Comparison of ENCODE assay signal across 13 mouse cellular contexts in the genomic region with DNA sequence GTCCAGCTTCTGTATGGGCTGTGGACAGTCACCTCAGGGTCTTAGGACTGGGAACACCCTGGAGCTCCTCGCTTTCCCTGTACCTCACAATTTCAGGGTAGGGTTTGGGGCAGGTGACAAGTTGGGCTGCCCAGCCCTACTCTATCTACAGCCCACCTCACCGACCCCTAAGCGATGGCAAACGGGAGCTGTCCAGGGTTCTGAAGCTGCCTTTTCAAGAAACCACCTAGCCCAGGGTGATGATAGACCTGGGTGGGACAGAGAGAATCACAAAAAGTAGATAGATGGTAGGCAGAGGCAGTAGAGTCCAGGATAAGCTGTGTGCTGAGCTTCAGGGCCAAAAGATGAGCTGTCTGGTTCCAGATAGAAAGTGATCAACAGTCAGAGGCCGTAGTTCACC.
A peak's percentile ranks its signal among the peaks of the same experiment; 100 is the strongest.
DNase-seq lines count a peak whose midpoint lies in the region; ATAC-seq and TF ChIP-seq lines count a peak whose summit lies in the region.
"Had no signal": no experiment of that assay in that cellular context is flagged by ENCODE, and none has a peak within 500 bp of the region (broad histone marks: within the 10 kb centered on the region; RNA-seq: fewer than 3 reads in every experiment).

No protein-coding gene starts in this region.

- TF ChIP-seq CTCF in lung, embryonic 14.5 days (IDR thresholded peaks at IDR 0.05; ENCODE audit: low read depth) = no peak

- no peak overlapping the region for H3K27ac ChIP-seq in forebrain, embryonic 10.5 days
- H3K27ac ChIP-seq in forebrain, embryonic 14.5 days (ENCODE audit: low read depth, low read length) = no peak overlapping the region
- no peak overlapping the region for H3K27ac ChIP-seq in lung, embryonic 14.5 days (ENCODE audit: low read depth)
- no peak overlapping the region for H3K27ac ChIP-seq in embryonic facial prominence, embryonic 10.5 days (replicated peaks)
- no peak overlapping the region for H3K27ac ChIP-seq in neural tube, embryonic 11.5 days (ENCODE audit: low read depth, low read length)
- H3K27ac ChIP-seq: heart, embryonic 15.5 days; liver, embryonic 14.5 days had no signal

- H3K4me2 ChIP-seq in forebrain, embryonic 14.5 days (ENCODE audit: low read length) = no peak overlapping the region
- no peak overlapping the region for H3K4me2 ChIP-seq in lung, embryonic 14.5 days
- H3K4me2 ChIP-seq in neural tube, embryonic 11.5 days (ENCODE audit: low read depth) = no peak overlapping the region
- H3K4me2 ChIP-seq: heart, embryonic 15.5 days had no signal

- H3K9ac ChIP-seq in forebrain, embryonic 14.5 days (ENCODE audit: low read length) = no peak overlapping the region
- no peak overlapping the region for H3K9ac ChIP-seq in lung, embryonic 14.5 days
- no peak overlapping the region for H3K9ac ChIP-seq in neural tube, embryonic 11.5 days (ENCODE audit: low read length)
- H3K9ac ChIP-seq: heart, embryonic 15.5 days; liver, embryonic 14.5 days had no signal

- DNase-seq in forebrain, embryonic 10.5 days (ENCODE audit: extremely low spot score, low spot score) = peak; percentile 35
- DNase-seq in forebrain, embryonic 14.5 days (ENCODE audit: low spot score) = no peak
- peak; percentile 29 for DNase-seq in lung, embryonic 14.5 days
- DNase-seq in lung, postnatal 14 days = no peak
- peak; percentile 62 for DNase-seq in embryonic facial prominence, embryonic 10.5 days (ENCODE audit: low spot score)
- peak; percentile 25 for DNase-seq in neural tube, embryonic 11.5 days (ENCODE audit: low spot score)
- DNase-seq in right cerebral cortex, postnatal 25 days = no peak
- DNase-seq: cerebellum, adult 11 months; lung, postnatal 36 days had no signal

- H3K27me3 ChIP-seq in forebrain, embryonic 10.5 days (ENCODE audit: poor library complexity, severe bottlenecking) = no peaks in the 10 kb centered on the region
- no peaks in the 10 kb centered on the region for H3K27me3 ChIP-seq in forebrain, embryonic 14.5 days (replicated peaks; ENCODE audit: control insufficient read depth, insufficient read depth, low read length)
- H3K27me3 ChIP-seq in lung, embryonic 14.5 days (ENCODE audit: insufficient read depth, low read length) = no peaks in the 10 kb centered on the region
- no peaks in the 10 kb centered on the region for H3K27me3 ChIP-seq in embryonic facial prominence, embryonic 10.5 days (replicated peaks; ENCODE audit: low read depth, poor library complexity, severe bottlenecking)
- no peaks in the 10 kb centered on the region for H3K27me3 ChIP-seq in neural tube, embryonic 11.5 days (ENCODE audit: control insufficient read depth, insufficient read depth, low read length)
- H3K27me3 ChIP-seq: heart, embryonic 15.5 days had no signal

- H3K9me3 ChIP-seq in forebrain, embryonic 10.5 days = no peaks in the 10 kb centered on the region
- no peaks in the 10 kb centered on the region for H3K9me3 ChIP-seq in forebrain, embryonic 14.5 days (replicated peaks; ENCODE audit: control insufficient read depth, low read length)
- no peaks in the 10 kb centered on the region for H3K9me3 ChIP-seq in lung, embryonic 14.5 days (ENCODE audit: low read depth, low read length)
- H3K9me3 ChIP-seq in embryonic facial prominence, embryonic 10.5 days = no peaks in the 10 kb centered on the region
- no peaks in the 10 kb centered on the region for H3K9me3 ChIP-seq in neural tube, embryonic 11.5 days (ENCODE audit: control insufficient read depth, low read length)
- H3K9me3 ChIP-seq: heart, embryonic 15.5 days had no signal

- no peaks in the 10 kb centered on the region for H3K36me3 ChIP-seq in forebrain, embryonic 10.5 days (replicated peaks)
- no peaks in the 10 kb centered on the region for H3K36me3 ChIP-seq in forebrain, embryonic 14.5 days (ENCODE audit: control insufficient read depth, insufficient read depth, low read length)
- H3K36me3 ChIP-seq in lung, embryonic 14.5 days (ENCODE audit: insufficient read depth) = no peaks in the 10 kb centered on the region
- H3K36me3 ChIP-seq in embryonic facial prominence, embryonic 10.5 days (replicated peaks) = no peaks in the 10 kb centered on the region
- no peaks in the 10 kb centered on the region for H3K36me3 ChIP-seq in neural tube, embryonic 11.5 days (ENCODE audit: control insufficient read depth, insufficient read depth, low read length)
- H3K36me3 ChIP-seq: heart, embryonic 15.5 days had no signal

- no peaks in the 10 kb centered on the region for H3K4me1 ChIP-seq in forebrain, embryonic 10.5 days
- no peaks in the 10 kb centered on the region for H3K4me1 ChIP-seq in forebrain, embryonic 14.5 days (ENCODE audit: control insufficient read depth, insufficient read depth, low read length)
- no peaks in the 10 kb centered on the region for H3K4me1 ChIP-seq in lung, embryonic 14.5 days (ENCODE audit: insufficient read depth)
- H3K4me1 ChIP-seq in embryonic facial prominence, embryonic 10.5 days = no peaks in the 10 kb centered on the region
- no peaks in the 10 kb centered on the region for H3K4me1 ChIP-seq in neural tube, embryonic 11.5 days (ENCODE audit: control insufficient read depth, insufficient read depth, low read length)
- H3K4me1 ChIP-seq: heart, embryonic 15.5 days had no signal

- H3K4me3 ChIP-seq in forebrain, embryonic 10.5 days = no peak overlapping the region
- H3K4me3 ChIP-seq in forebrain, embryonic 14.5 days (ENCODE audit: low read depth, low read length) = no peak overlapping the region
- H3K4me3 ChIP-seq in lung, embryonic 14.5 days (ENCODE audit: low read depth, low read length) = no peak overlapping the region
- no peak overlapping the region for H3K4me3 ChIP-seq in embryonic facial prominence, embryonic 10.5 days
- no peak overlapping the region for H3K4me3 ChIP-seq in neural tube, embryonic 11.5 days (ENCODE audit: low read depth, low read length)
- H3K4me3 ChIP-seq: heart, embryonic 15.5 days had no signal

- ATAC-seq in forebrain, embryonic 14.5 days = no peak
- no peak for ATAC-seq in lung, embryonic 14.5 days (ENCODE audit: insufficient read depth)
- no peak for ATAC-seq in neural tube, embryonic 11.5 days (ENCODE audit: insufficient read depth, low FRiP score, low TSS enrichment)
- no peak for ATAC-seq in inflammation-experienced regulatory T-cells, adult 6 months
- ATAC-seq: activated CD4-positive, CD25-positive, alpha-beta regulatory T cell, adult 4 months had no signal

- WGBS in forebrain, embryonic 10.5 days = 51% methylated on average over 5 of the region's 5 CpGs
- 52% methylated on average over 5 of the region's 5 CpGs for WGBS in forebrain, embryonic 14.5 days
- 37% methylated on average over 5 of the region's 5 CpGs for WGBS in lung, embryonic 14.5 days
- 45% methylated on average over 5 of the region's 5 CpGs for WGBS in embryonic facial prominence, embryonic 10.5 days
- WGBS in neural tube, embryonic 11.5 days = 59% methylated on average over 5 of the region's 5 CpGs

Comparison
In these comparisons a context has a peak if more than half of its experiments do, and no peak if none do; other contexts are left out.
1. DNase-seq: peak in forebrain, embryonic 10.5 days (single experiment), lung, embryonic 14.5 days (single experiment), embryonic facial prominence, embryonic 10.5 days (single experiment) and neural tube, embryonic 11.5 days (single experiment); none in forebrain, embryonic 14.5 days (single experiment), lung, postnatal 14 days (single experiment) and right cerebral cortex, postnatal 25 days (single experiment).